Mouse (Mus musculus): ENCODE data around the gene Vstm2l. TPM values are rescaled to one million over a fixed set of nuclear protein-coding genes. Genes with fewer than 3 reads are reported as not detected.

Vstm2l gene
- polyA plus RNA-seq, 1 experiment from 2014 or later: 28.3 TPM

- no peak; the same call in 1 of the 2 replicates for ATAC-seq (replicated peaks)
- Histone ChIP-seq H3K36me3 (replicated peaks) (no peaks in the 10 kb centered on the region), H3K27me3 (replicated peaks) (no peaks in the 10 kb centered on the region), H3K9me3 (no peaks in the 10 kb centered on the region), H3K9ac (no peak overlapping the region), H3K4me2 (peak overlapping the region; percentile 31; the same call in 1 of the 2 replicates), H3K4me3 (no peak overlapping the region), H3K27ac (peak overlapping the region; percentile 67), H3K4me1 (peaks cover 20% of the 10 kb centered on the region)
- 12% methylated on average over 7 of the region's 7 CpGs for WGBS
Measured at GRCm38 (mm10) chr2:157975595-157975994, 61.1 kb downstream of the Vstm2l start.

DNA sequence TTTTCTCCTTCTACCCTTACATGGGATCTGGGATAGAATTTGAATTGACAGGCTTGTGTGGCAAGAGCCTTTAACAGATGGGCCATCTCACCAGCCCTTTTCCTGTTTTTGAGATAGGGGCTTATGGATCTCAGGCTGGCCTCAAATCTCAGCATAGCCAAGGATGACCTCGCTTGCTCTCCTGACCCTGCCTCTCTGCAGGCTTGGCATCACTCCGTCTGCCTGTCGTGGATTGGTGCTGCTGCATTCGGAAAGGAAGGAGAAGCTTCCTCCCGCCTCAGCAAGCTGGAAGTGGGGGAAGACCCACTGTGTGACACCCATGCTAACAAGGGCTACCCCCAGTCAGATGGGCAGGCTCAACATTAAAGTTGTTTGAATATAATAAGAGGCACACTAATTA is 64.8 kb downstream of the Vstm2l start:
- Histone ChIP-seq H3K36me3 (replicated peaks) (no peaks in the 10 kb centered on the region), H3K27ac (no peak overlapping the region), H3K4me2 (no peak overlapping the region), H3K4me1 (peaks cover 20% of the 10 kb centered on the region), H3K27me3 (replicated peaks) (no peaks in the 10 kb centered on the region), H3K9me3 (no peaks in the 10 kb centered on the region), H3K4me3 (no peak overlapping the region), H3K9ac (no peak overlapping the region)
- 60% methylated on average over 5 of the region's 5 CpGs for WGBS
- ATAC-seq (replicated peaks): no peak

GRCm38 (mm10) chr2:157982727-157983126 is 68.3 kb downstream of the Vstm2l start:
- Histone ChIP-seq H3K9ac (no peak overlapping the region), H3K27ac (no peak overlapping the region), H3K36me3 (replicated peaks) (no peaks in the 10 kb centered on the region), H3K9me3 (no peaks in the 10 kb centered on the region), H3K4me3 (no peak overlapping the region), H3K4me1 (peaks cover 29% of the 10 kb centered on the region), H3K27me3 (replicated peaks) (no peaks in the 10 kb centered on the region), H3K4me2 (no peak overlapping the region)
- ATAC-seq (replicated peaks): no peak
- WGBS: 87% methylated on average over 3 of the region's 3 CpGs

- Histone ChIP-seq H3K27ac (no peak overlapping the region), H3K4me3 (no peak overlapping the region), H3K9me3 (no peaks in the 10 kb centered on the region), H3K36me3 (replicated peaks) (no peaks in the 10 kb centered on the region), H3K4me2 (no peak overlapping the region), H3K27me3 (replicated peaks) (no peaks in the 10 kb centered on the region), H3K9ac (no peak overlapping the region), H3K4me1 (peaks cover 35% of the 10 kb centered on the region)
- ATAC-seq (replicated peaks): no peak
- 85% methylated on average over 4 of the region's 4 CpGs for WGBS
Measured at GRCm38 (mm10) chr2:157983276-157983675, 68.8 kb downstream of the Vstm2l start.

- no peaks in the 10 kb centered on the region for H3K36me3 ChIP-seq (replicated peaks)
- H3K4me2 ChIP-seq: no peak overlapping the region
- H3K4me3 ChIP-seq: no peak overlapping the region
- 86% methylated on average over 4 of the region's 4 CpGs for WGBS
- no peaks in the 10 kb centered on the region for H3K27me3 ChIP-seq (replicated peaks)
- H3K9ac ChIP-seq: no peak overlapping the region
- ATAC-seq (replicated peaks): no peak
- no peaks in the 10 kb centered on the region for H3K9me3 ChIP-seq
- H3K27ac ChIP-seq: peak overlapping the region; percentile 22
- peaks cover 53% of the 10 kb centered on the region for H3K4me1 ChIP-seq
Measured at GRCm38 (mm10) chr2:157985611-157986010, 71.2 kb downstream of the Vstm2l start.

DNA sequence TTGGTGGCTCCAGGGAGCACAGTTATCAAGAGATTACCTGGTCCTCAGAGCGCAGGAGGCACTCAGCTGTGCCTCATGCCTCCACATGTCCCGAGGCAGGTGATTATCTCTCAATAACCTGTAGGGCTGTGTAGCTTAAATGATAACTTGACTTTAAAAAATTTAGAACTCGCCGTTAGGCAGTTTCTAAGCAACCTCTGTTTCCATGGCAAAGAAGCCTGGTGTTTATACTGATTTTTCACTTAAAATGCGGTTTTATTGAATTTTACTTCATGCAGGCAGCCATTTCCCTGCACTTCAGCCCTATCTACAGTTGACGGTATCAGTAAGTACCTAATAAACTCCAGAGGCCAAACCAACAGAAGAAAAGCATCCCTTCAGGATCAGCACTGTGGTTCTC is 71.8 kb downstream of the Vstm2l start:
- no peak for ATAC-seq (replicated peaks)
- no peaks in the 10 kb centered on the region for H3K27me3 ChIP-seq (replicated peaks)
- H3K4me2 ChIP-seq: no peak overlapping the region
- 61% methylated on average over 6 of the region's 6 CpGs for WGBS
- peaks cover 53% of the 10 kb centered on the region for H3K4me1 ChIP-seq
- peak overlapping the region; percentile 32 for H3K27ac ChIP-seq
- no peaks in the 10 kb centered on the region for H3K9me3 ChIP-seq
- no peaks in the 10 kb centered on the region for H3K36me3 ChIP-seq (replicated peaks)
- H3K4me3 ChIP-seq: no peak overlapping the region
- H3K9ac ChIP-seq: no peak overlapping the region

- Histone ChIP-seq H3K27ac (peak overlapping the region; percentile 55), H3K36me3 (replicated peaks) (no peaks in the 10 kb centered on the region), H3K4me1 (peaks cover 53% of the 10 kb centered on the region), H3K9me3 (no peaks in the 10 kb centered on the region), H3K27me3 (replicated peaks) (no peaks in the 10 kb centered on the region), H3K4me3 (no peak overlapping the region), H3K4me2 (no peak overlapping the region), H3K9ac (no peak overlapping the region)
- 59% methylated on average over 7 of the region's 7 CpGs for WGBS
- peak; percentile 68; the same call in 1 of the 2 replicates for ATAC-seq (replicated peaks)
Measured at GRCm38 (mm10) chr2:157988416-157989190, 74.2 kb downstream of the Vstm2l start.

DNA sequence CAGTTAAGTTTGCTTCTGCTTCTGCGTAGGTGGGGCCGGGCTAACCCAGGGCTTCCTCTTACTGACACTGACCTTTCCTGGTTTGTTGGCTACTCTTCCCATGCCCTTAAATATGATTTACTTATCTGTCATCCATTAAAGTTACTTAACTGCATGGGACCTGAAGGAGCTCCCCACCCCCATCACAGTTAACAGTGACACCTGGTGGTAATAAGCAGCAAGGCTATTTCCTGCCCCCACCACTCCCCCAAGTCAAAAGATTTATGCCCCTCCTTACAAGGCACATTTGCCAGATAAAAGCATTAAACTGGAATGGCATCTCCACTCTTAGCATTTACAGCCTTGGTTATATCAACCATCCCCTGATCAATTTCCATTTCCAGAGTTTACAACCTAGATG is 75.5 kb downstream of the Vstm2l start:
- 90% methylated on average over 2 of the region's 2 CpGs for WGBS
- H3K4me3 ChIP-seq: no peak overlapping the region
- no peak overlapping the region for H3K27ac ChIP-seq
- ATAC-seq (replicated peaks): no peak
- no peak overlapping the region for H3K9ac ChIP-seq
- no peak overlapping the region for H3K4me2 ChIP-seq
- H3K36me3 ChIP-seq (replicated peaks): 0 out of 2 replicates have a peak, but pooled peaks cover 1% of the 10 kb centered on the region
- no peaks in the 10 kb centered on the region for H3K27me3 ChIP-seq (replicated peaks)
- H3K4me1 ChIP-seq: peaks cover 52% of the 10 kb centered on the region
- H3K9me3 ChIP-seq: no peaks in the 10 kb centered on the region

- Histone ChIP-seq H3K27ac (0 out of 2 replicates have a peak overlapping the region, but pooled peaks have one; percentile 23), H3K9ac (no peak overlapping the region), H3K27me3 (replicated peaks) (no peaks in the 10 kb centered on the region), H3K36me3 (replicated peaks) (0 out of 2 replicates have a peak, but pooled peaks cover 4% of the 10 kb centered on the region), H3K4me2 (no peak overlapping the region), H3K9me3 (no peaks in the 10 kb centered on the region), H3K4me3 (no peak overlapping the region), H3K4me1 (peaks cover 41% of the 10 kb centered on the region)
- WGBS: 63% methylated on average over 6 of the region's 6 CpGs
- ATAC-seq (replicated peaks): no peak
Measured at GRCm38 (mm10) chr2:157991026-157991425, 76.6 kb downstream of the Vstm2l start.

DNA sequence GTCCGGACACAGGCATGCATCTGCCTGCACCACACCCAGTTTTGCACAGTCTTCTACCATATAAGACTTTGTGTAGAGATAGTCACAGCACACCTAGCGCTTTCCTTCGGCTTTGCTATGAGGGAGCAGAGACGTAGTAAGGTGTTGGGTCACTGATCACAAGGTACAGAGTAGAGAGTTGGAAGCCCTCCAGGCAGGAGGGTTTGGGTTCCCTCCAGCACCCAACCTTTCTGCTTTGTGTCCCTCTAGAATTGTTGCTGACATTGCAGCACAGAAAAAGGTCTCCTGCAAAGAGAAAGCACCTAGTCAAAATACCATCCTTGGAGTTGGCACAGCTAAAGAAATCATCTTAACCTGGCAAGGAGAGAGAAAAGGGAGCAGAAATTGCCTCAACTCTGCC is 78.0 kb downstream of the Vstm2l start:
- WGBS: 89% methylated on average over 4 of the region's 4 CpGs
- no peak overlapping the region for H3K9ac ChIP-seq
- peaks cover 26% of the 10 kb centered on the region for H3K4me1 ChIP-seq
- no peak for ATAC-seq (replicated peaks)
- no peak overlapping the region for H3K4me2 ChIP-seq
- H3K4me3 ChIP-seq: no peak overlapping the region
- no peak overlapping the region for H3K27ac ChIP-seq
- H3K27me3 ChIP-seq (replicated peaks): no peaks in the 10 kb centered on the region
- 0 out of 2 replicates have a peak, but pooled peaks cover 4% of the 10 kb centered on the region for H3K36me3 ChIP-seq (replicated peaks)
- H3K9me3 ChIP-seq: no peaks in the 10 kb centered on the region

Other genes starting within 250 kb of the Vstm2l start
- 68.0 and 68.2 TPM in 2 replicates for gene Ctnnbl1, start 177.3 kb upstream of the Vstm2l start, polyA plus RNA-seq (2015; fragmentation: Nextera tagmentation; extraction: Ambion mirVana)
- 17.4 and 19.5 TPM in 2 replicates for gene Tti1, start 113.8 kb downstream of the Vstm2l start, polyA plus RNA-seq (2015; fragmentation: Nextera tagmentation; extraction: Ambion mirVana)
- 34.7 and 36.6 TPM in 2 replicates for gene Rprd1b, start 113.8 kb downstream of the Vstm2l start, polyA plus RNA-seq (2015; fragmentation: Nextera tagmentation; extraction: Ambion mirVana)
- gene Tgm2, start 231.8 kb downstream of the Vstm2l start, polyA plus RNA-seq (2015; fragmentation: Nextera tagmentation; extraction: Ambion mirVana): 10.1 and 12.4 TPM in 2 replicates

Measured in midbrain, embryonic 15.5 days (tissue).